Mouse (Mus musculus): Measurements from ENCODE around the gene Gm17509. TPM values are rescaled to one million over a fixed set of nuclear protein-coding genes. Genes with fewer than 3 reads are reported as not detected.

Gene Gm17509
- polyA plus RNA-seq, 1 experiment, result not detected

DNA sequence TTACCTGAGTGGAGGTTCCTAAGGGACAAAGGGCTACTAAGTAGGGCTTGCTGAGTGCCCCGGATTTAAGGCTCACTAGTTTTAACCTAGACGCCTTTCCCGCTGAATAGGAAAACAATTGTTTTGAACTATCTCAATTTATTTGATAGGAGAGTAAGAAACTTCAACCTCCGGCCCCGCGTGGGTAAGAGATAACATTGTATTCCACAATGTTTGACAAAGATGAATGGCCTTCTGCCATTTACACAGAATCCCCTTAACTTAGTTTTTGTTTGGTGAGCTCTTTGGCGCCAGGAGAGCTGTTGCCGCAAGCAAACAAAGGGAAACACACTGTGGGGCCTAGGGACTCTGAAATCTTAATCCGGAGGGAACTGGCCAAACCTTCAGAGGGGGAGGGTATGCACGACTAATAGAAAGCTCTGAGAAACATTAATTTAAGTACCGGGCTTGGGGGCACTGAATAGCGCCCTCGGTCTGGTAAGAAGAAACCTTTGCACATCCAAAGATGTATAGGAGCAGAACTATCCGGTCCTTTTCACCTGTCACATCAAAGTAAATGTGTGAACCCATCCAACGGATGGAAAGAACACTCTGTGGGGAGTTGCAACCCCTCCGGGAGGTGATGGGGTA is 889 bp downstream of the Gm17509 start:
- H3K4me3 ChIP-seq (ENCODE audit: low read depth, low read length), result peak overlapping the region; percentile 65
- 15% methylated on average over 16 of the region's 16 CpGs for WGBS
- H3K36me3 ChIP-seq (ENCODE audit: control insufficient read depth, insufficient read depth, low read length), result no peaks in the 10 kb centered on the region
- TF ChIP-seq CTCF (IDR thresholded peaks at IDR 0.05; ENCODE audit: extremely low read depth, insufficient read length, insufficient replicate concordance, low read depth, low read length), result no peak
- TF ChIP-seq POLR2A (IDR thresholded peaks at IDR 0.05; ENCODE audit: low read depth, low read length), result no peak
- H3K4me1 ChIP-seq (ENCODE audit: control insufficient read depth, insufficient read depth, insufficient read length, low read length), result peaks cover 2% of the 10 kb centered on the region; the same call in 1 of the 2 replicates
- no peak overlapping the region for H3K27ac ChIP-seq (ENCODE audit: insufficient read depth, low read depth, low read length)
- H3K27me3 ChIP-seq (ENCODE audit: control insufficient read depth, insufficient read depth, low read length), result peaks cover 16% of the 10 kb centered on the region

DNA sequence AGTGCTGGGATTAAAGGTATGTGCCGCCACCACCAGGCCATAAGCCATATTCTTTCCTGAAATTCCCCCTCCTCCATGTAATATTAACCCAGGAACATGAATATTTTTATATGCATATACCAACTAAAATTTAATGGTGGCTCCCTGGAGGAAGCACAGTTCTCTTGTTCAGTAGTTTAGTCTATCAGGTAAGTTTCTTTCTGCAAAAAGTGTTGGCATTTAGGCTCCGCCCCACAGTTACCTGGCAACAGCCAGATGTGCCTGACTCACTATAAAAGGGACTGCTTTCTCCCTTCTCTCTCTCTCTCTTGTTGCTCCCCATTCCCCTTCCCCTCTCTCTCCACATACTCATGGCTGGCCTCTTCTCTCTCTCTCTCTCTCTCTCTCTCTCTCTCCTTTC is 2.8 kb downstream of the Gm17509 start:
- Histone ChIP-seq H3K27me3 (ENCODE audit: control insufficient read depth, insufficient read depth, low read length) (peaks cover 16% of the 10 kb centered on the region), H3K27ac (ENCODE audit: insufficient read depth, low read depth, low read length) (no peak overlapping the region), H3K4me3 (ENCODE audit: low read depth, low read length) (no peak overlapping the region), H3K36me3 (ENCODE audit: control insufficient read depth, insufficient read depth, low read length) (no peaks in the 10 kb centered on the region), H3K4me1 (ENCODE audit: control insufficient read depth, insufficient read depth, insufficient read length, low read length) (peaks cover 2% of the 10 kb centered on the region; the same call in 1 of the 2 replicates)
- TF ChIP-seq CTCF (IDR thresholded peaks at IDR 0.05; ENCODE audit: extremely low read depth, insufficient read length, insufficient replicate concordance, low read depth, low read length), result no peak
- no peak for TF ChIP-seq POLR2A (IDR thresholded peaks at IDR 0.05; ENCODE audit: low read depth, low read length)
- WGBS, result 88% methylated on average over 2 of the region's 2 CpGs

- Histone ChIP-seq H3K36me3 (ENCODE audit: control insufficient read depth, insufficient read depth, low read length) (no peaks in the 10 kb centered on the region), H3K27ac (ENCODE audit: insufficient read depth, low read depth, low read length) (no peak overlapping the region), H3K4me3 (ENCODE audit: low read depth, low read length) (no peak overlapping the region), H3K4me1 (ENCODE audit: control insufficient read depth, insufficient read depth, insufficient read length, low read length) (peaks cover 2% of the 10 kb centered on the region; the same call in 1 of the 2 replicates), H3K27me3 (ENCODE audit: control insufficient read depth, insufficient read depth, low read length) (peaks cover 16% of the 10 kb centered on the region)
- TF ChIP-seq CTCF (IDR thresholded peaks at IDR 0.05; ENCODE audit: extremely low read depth, insufficient read length, insufficient replicate concordance, low read depth, low read length) (no peak), POLR2A (IDR thresholded peaks at IDR 0.05; ENCODE audit: low read depth, low read length) (no peak)
- WGBS, result 56% methylated on average over 11 of the region's 11 CpGs
These were observed 3.3 kb downstream of the Gm17509 start for GRCm38 (mm10) chr13:117217621-117218020.

DNA sequence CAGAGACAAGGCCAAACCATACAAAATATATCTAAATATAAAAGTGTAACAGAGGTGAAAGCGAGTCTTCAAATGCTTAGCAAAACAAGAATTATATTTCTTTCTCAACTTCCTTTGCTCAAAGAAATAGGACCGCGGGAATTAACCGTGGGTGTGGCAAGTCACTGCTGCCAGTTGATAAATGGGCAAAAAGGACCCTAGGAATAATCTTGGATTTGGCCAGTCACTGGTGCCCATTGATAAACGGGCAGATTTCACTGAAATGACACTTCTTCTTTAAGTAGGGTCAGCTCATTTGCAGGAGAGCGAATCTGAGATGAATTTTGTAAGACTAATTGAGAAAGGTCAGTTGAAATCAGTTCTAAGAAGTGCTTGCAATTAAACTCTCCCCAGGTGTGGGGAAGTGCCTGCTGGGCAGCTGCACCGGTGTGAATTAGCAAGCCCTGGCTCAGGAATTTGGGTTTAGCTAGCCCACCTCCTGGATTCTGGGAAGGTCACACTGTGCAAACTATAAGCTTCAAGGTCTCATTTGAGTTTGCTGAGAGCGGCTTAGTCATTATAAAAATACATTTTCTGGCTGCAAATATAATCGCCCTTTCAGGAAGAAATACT is 4.0 kb downstream of the Gm17509 start:
- WGBS, result 32% methylated on average over 9 of the region's 9 CpGs
- no peak overlapping the region for H3K4me3 ChIP-seq (ENCODE audit: low read depth, low read length)
- no peak overlapping the region for H3K27ac ChIP-seq (ENCODE audit: insufficient read depth, low read depth, low read length)
- TF ChIP-seq POLR2A (IDR thresholded peaks at IDR 0.05; ENCODE audit: low read depth, low read length), result no peak
- TF ChIP-seq CTCF (IDR thresholded peaks at IDR 0.05; ENCODE audit: extremely low read depth, insufficient read length, insufficient replicate concordance, low read depth, low read length), result no peak
- H3K36me3 ChIP-seq (ENCODE audit: control insufficient read depth, insufficient read depth, low read length), result no peaks in the 10 kb centered on the region
- peaks cover 16% of the 10 kb centered on the region for H3K27me3 ChIP-seq (ENCODE audit: control insufficient read depth, insufficient read depth, low read length)
- peaks cover 2% of the 10 kb centered on the region; the same call in 1 of the 2 replicates for H3K4me1 ChIP-seq (ENCODE audit: control insufficient read depth, insufficient read depth, insufficient read length, low read length)

DNA sequence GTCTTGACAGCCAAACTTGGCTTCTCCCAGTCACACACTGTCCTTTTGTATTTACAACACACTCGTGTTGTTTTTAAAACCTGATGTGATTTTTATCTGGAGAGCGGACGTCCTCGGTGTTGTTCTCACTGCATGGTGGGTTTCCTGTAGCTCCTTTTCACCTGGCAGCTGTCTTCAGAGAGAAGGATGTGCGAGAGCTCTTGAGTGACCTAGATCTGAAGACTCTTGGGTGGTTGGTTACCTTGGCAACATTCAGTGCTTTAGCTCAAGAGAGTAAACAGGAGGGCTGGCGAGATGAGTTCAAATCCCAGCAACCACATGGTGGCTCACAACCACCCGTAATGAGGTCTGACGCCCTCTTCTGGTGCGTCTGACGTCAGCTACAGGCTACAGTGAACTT is 4.7 kb downstream of the Gm17509 start:
- Histone ChIP-seq H3K4me1 (ENCODE audit: control insufficient read depth, insufficient read depth, insufficient read length, low read length) (peaks cover 2% of the 10 kb centered on the region; the same call in 1 of the 2 replicates), H3K27ac (ENCODE audit: insufficient read depth, low read depth, low read length) (no peak overlapping the region), H3K36me3 (ENCODE audit: control insufficient read depth, insufficient read depth, low read length) (no peaks in the 10 kb centered on the region), H3K27me3 (ENCODE audit: control insufficient read depth, insufficient read depth, low read length) (peaks cover 15% of the 10 kb centered on the region), H3K4me3 (ENCODE audit: low read depth, low read length) (no peak overlapping the region)
- TF ChIP-seq CTCF (IDR thresholded peaks at IDR 0.05; ENCODE audit: extremely low read depth, insufficient read length, insufficient replicate concordance, low read depth, low read length), result no peak
- TF ChIP-seq POLR2A (IDR thresholded peaks at IDR 0.05; ENCODE audit: low read depth, low read length), result no peak
- 32% methylated on average over 10 of the region's 10 CpGs for WGBS

GRCm38 (mm10) chr13:117215481-117215880 is 5.4 kb downstream of the Gm17509 start:
- Histone ChIP-seq H3K4me3 (ENCODE audit: low read depth, low read length) (no peak overlapping the region), H3K27me3 (ENCODE audit: control insufficient read depth, insufficient read depth, low read length) (peaks cover 8% of the 10 kb centered on the region), H3K4me1 (ENCODE audit: control insufficient read depth, insufficient read depth, insufficient read length, low read length) (peaks cover 2% of the 10 kb centered on the region; the same call in 1 of the 2 replicates), H3K36me3 (ENCODE audit: control insufficient read depth, insufficient read depth, low read length) (no peaks in the 10 kb centered on the region), H3K27ac (ENCODE audit: insufficient read depth, low read depth, low read length) (no peak overlapping the region; the same call in 1 of the 2 replicates)
- WGBS, result 27% methylated on average over 10 of the region's 10 CpGs
- TF ChIP-seq CTCF (IDR thresholded peaks at IDR 0.05; ENCODE audit: extremely low read depth, insufficient read length, insufficient replicate concordance, low read depth, low read length), result no peak
- TF ChIP-seq POLR2A (IDR thresholded peaks at IDR 0.05; ENCODE audit: low read depth, low read length), result no peak

- no peaks in the 10 kb centered on the region for H3K4me1 ChIP-seq (ENCODE audit: control insufficient read depth, insufficient read depth, insufficient read length, low read length)
- TF ChIP-seq POLR2A (IDR thresholded peaks at IDR 0.05; ENCODE audit: low read depth, low read length), result no peak
- TF ChIP-seq CTCF (IDR thresholded peaks at IDR 0.05; ENCODE audit: extremely low read depth, insufficient read length, insufficient replicate concordance, low read depth, low read length), result no peak
- H3K27me3 ChIP-seq (ENCODE audit: control insufficient read depth, insufficient read depth, low read length), result no peaks in the 10 kb centered on the region
- peak overlapping the region; percentile 70; the same call in 1 of the 2 replicates for H3K27ac ChIP-seq (ENCODE audit: insufficient read depth, low read depth, low read length)
- H3K36me3 ChIP-seq (ENCODE audit: control insufficient read depth, insufficient read depth, low read length), result no peaks in the 10 kb centered on the region
- no peak overlapping the region for H3K4me3 ChIP-seq (ENCODE audit: low read depth, low read length)
- WGBS, result 45% methylated on average over 11 of the region's 11 CpGs
These were observed 9.4 kb downstream of the Gm17509 start for GRCm38 (mm10) chr13:117211386-117211875.

All from small intestine, adult 2 months (tissue).